ENCODE assay signal across 25 mouse cellular contexts in genomic region chr12:4731629-4732028, GRCm38 (mm10). TPM values are rescaled to one million over a fixed set of nuclear protein-coding genes. Genes with fewer than 3 reads are reported as not detected.
DNase-seq lines count a peak whose midpoint lies in the region; ATAC-seq and TF ChIP-seq lines count a peak whose summit lies in the region.
"Had no signal": no experiment of that assay in that cellular context is flagged by ENCODE, and none has a peak within 500 bp of the region (broad histone marks: within the 10 kb centered on the region; RNA-seq: fewer than 3 reads in every experiment).

No protein-coding gene starts in this region.

- no peaks in the 10 kb centered on the region for H3K27me3 ChIP-seq in kidney, embryonic 15.5 days
- no peaks in the 10 kb centered on the region for H3K27me3 ChIP-seq in lung, embryonic 16.5 days (ENCODE audit: control insufficient read depth, insufficient read depth, low read depth, low read length)
- H3K27me3 ChIP-seq: CH12.LX; forebrain, embryonic 13.5 days; heart, embryonic 13.5 days had no signal

- DNase-seq in kidney, adult 11 months, result no peak
- peak; percentile 34 to 39 for DNase-seq in kidney, postnatal 4 days
- no peak for DNase-seq in kidney, adult 9 months
- no peak for DNase-seq in lung, adult 2 months
- DNase-seq: adrenal gland, postnatal 10 days; adrenal gland, postnatal 36 days; B cell, adult 2 months; cerebellum, adult 18-20 months; cerebellum, adult 9-10 months; cerebellum, postnatal 14 days; gastrocnemius, postnatal 10 days; gastrocnemius, postnatal 36 days; heart, adult 2 months; heart, postnatal 14 days; heart, postnatal 4 days had no signal

- ATAC-seq in kidney, embryonic 15.5 days (replicated peaks; ENCODE audit: low FRiP score), result peak; percentile 60; the same call in 1 of the 2 replicates
- peak; percentile 41; the same call in 1 of the 2 replicates for ATAC-seq in lung, embryonic 16.5 days (ENCODE audit: low read depth)
- ATAC-seq: forebrain, embryonic 13.5 days; forebrain, embryonic 16.5 days; Patski had no signal

- no peak overlapping the region for H3K27ac ChIP-seq in kidney, embryonic 15.5 days
- no peak overlapping the region for H3K27ac ChIP-seq in lung, embryonic 16.5 days (ENCODE audit: low read length)
- H3K27ac ChIP-seq: forebrain, embryonic 10.5 days; forebrain, embryonic 13.5 days; heart, adult 2 months; heart, embryonic 10.5 days; heart, embryonic 13.5 days had no signal

- H3K9ac ChIP-seq in kidney, embryonic 15.5 days, result no peak overlapping the region
- H3K9ac ChIP-seq in lung, embryonic 16.5 days (ENCODE audit: low read length), result no peak overlapping the region
- H3K9ac ChIP-seq: forebrain, embryonic 13.5 days; heart, embryonic 13.5 days had no signal

- H3K4me3 ChIP-seq in kidney, embryonic 15.5 days (replicated peaks), result no peak overlapping the region
- no peak overlapping the region for H3K4me3 ChIP-seq in lung, embryonic 16.5 days (ENCODE audit: low read length)
- H3K4me3 ChIP-seq in lung, adult 2 months (replicated peaks; ENCODE audit: extremely low read depth, low read depth, low read length), result no peak overlapping the region
- H3K4me3 ChIP-seq: forebrain, embryonic 10.5 days; forebrain, embryonic 13.5 days; heart, adult 2 months; heart, embryonic 10.5 days; heart, embryonic 13.5 days had no signal

- peaks cover 5% of the 10 kb centered on the region; the same call in 1 of the 2 replicates for H3K4me1 ChIP-seq in kidney, embryonic 15.5 days
- 0 out of 2 replicates have a peak, but pooled peaks cover 4% of the 10 kb centered on the region for H3K4me1 ChIP-seq in lung, embryonic 16.5 days (replicated peaks; ENCODE audit: control insufficient read depth, insufficient read depth, low read length)
- no peaks in the 10 kb centered on the region for H3K4me1 ChIP-seq in lung, adult 2 months (ENCODE audit: control insufficient read depth, insufficient read depth, low read length)
- H3K4me1 ChIP-seq: forebrain, embryonic 10.5 days; forebrain, embryonic 13.5 days; heart, embryonic 10.5 days; heart, embryonic 13.5 days had no signal

- 52% methylated on average over 4 of the region's 4 CpGs for WGBS in kidney, embryonic 15.5 days
- 47% methylated on average over 4 of the region's 4 CpGs for WGBS in lung, embryonic 16.5 days
- 57% methylated on average over 4 of the region's 4 CpGs for WGBS in lung, adult 2 months

- H3K9me3 ChIP-seq in kidney, embryonic 15.5 days (replicated peaks), result no peaks in the 10 kb centered on the region
- no peaks in the 10 kb centered on the region; the same call in 1 of the 2 replicates for H3K9me3 ChIP-seq in lung, embryonic 16.5 days (ENCODE audit: control insufficient read depth, low read length)
- H3K9me3 ChIP-seq: forebrain, embryonic 10.5 days; G1E; heart, embryonic 10.5 days; heart, embryonic 13.5 days had no signal

- no peak for TF ChIP-seq CTCF in lung, adult 2 months (IDR thresholded peaks at IDR 0.05; ENCODE audit: insufficient read depth, low read length)

- H3K36me3 ChIP-seq in kidney, embryonic 15.5 days, result no peaks in the 10 kb centered on the region
- no peaks in the 10 kb centered on the region for H3K36me3 ChIP-seq in lung, embryonic 16.5 days (ENCODE audit: control insufficient read depth, insufficient read depth, low read length)
- H3K36me3 ChIP-seq: forebrain, embryonic 10.5 days; heart, embryonic 10.5 days; heart, embryonic 13.5 days had no signal

- no peak for TF ChIP-seq POLR2A in lung, adult 2 months (IDR thresholded peaks at IDR 0.05; ENCODE audit: borderline replicate concordance, extremely low read depth, low read depth, low read length)

- no peak overlapping the region for H3K4me2 ChIP-seq in kidney, embryonic 15.5 days
- no peak overlapping the region for H3K4me2 ChIP-seq in lung, embryonic 16.5 days (ENCODE audit: low read depth, low read length)
- H3K4me2 ChIP-seq: forebrain, embryonic 13.5 days; heart, embryonic 13.5 days had no signal

RNA-seq across cellular contexts. Expression of gene Fam228a, which starts 6.6 kb away (rescaled TPM):
- 0.10 and 0.15 TPM in 2 replicates for polyA plus RNA-seq in kidney, embryonic 15.5 days (2015; fragmentation: Nextera tagmentation; extraction: Ambion mirVana)
- 0.13 and 0.34 TPM in 2 replicates for polyA plus RNA-seq in lung, embryonic 16.5 days (2015; fragmentation: Nextera tagmentation; extraction: Ambion mirVana)
- polyA plus RNA-seq in lung, adult 2 months (2012; rRNA removed), result not detected in 2 replicates
- polyA plus RNA-seq: G1E had no signal

RNA-seq across cellular contexts. Expression of gene Pfn4, which starts 37.2 kb away (rescaled TPM):
- polyA plus RNA-seq in kidney, embryonic 15.5 days (2015; fragmentation: Nextera tagmentation; extraction: Ambion mirVana), result 2.5 and 3.5 TPM in 2 replicates
- polyA plus RNA-seq in lung, embryonic 16.5 days (2015; fragmentation: Nextera tagmentation; extraction: Ambion mirVana), result 2.0 and 2.3 TPM in 2 replicates
- 0.08 and 0.10 TPM in 2 replicates for polyA plus RNA-seq in lung, adult 2 months (2012; rRNA removed)
- polyA plus RNA-seq: G1E had no signal

RNA-seq across cellular contexts. Expression of gene Fam228b, which starts 37.4 kb away (rescaled TPM):
- 1.5 and 4.5 TPM in 2 replicates for polyA plus RNA-seq in kidney, embryonic 15.5 days (2015; fragmentation: Nextera tagmentation; extraction: Ambion mirVana)
- 2.6 and 2.8 TPM in 2 replicates for polyA plus RNA-seq in lung, embryonic 16.5 days (2015; fragmentation: Nextera tagmentation; extraction: Ambion mirVana)
- polyA plus RNA-seq in lung, adult 2 months (2012; rRNA removed), result 0.12 and 0.72 TPM in 2 replicates
- polyA plus RNA-seq: G1E had no signal

Comparison
In these comparisons a context has a peak if more than half of its experiments do, and no peak if none do; other contexts are left out.
1. DNase-seq: peak in kidney, postnatal 4 days (2 of 2); none in kidney, adult 11 months (single experiment), kidney, adult 9 months (single experiment) and lung, adult 2 months (single experiment).